Mouse (Mus musculus) pancreas, adult 10 weeks (tissue): ENCODE measurements around the gene Zbtb41. TPM values are rescaled to one million over a fixed set of nuclear protein-coding genes. Genes with fewer than 3 reads are reported as not detected.

ENCODE experiments used
- polyA plus RNA-seq: library from polyadenylated mRNA; stranded (reverse); fragments of 350-450 nt; fragmentation: Illumina TruSeq; extraction: RNeasy Lipid Tissue Mini Kit (QIAGEN cat#74804); gene quantifications from one replicate; pipeline ENCODE4 v1.2.3, GENCODE M21; 2015; ENCODE audit warnings: low read depth, low replicate concordance; ENCODE audit not compliant: insufficient read depth

Zbtb41 gene
- 2.3 TPM for polyA plus RNA-seq

GRCm38 (mm10) chr1:139421875-139422791 lies at the start of gene Zbtb41:
TSS of gene Zbtb41 (plus strand) at chr1:139422288.

GRCm38 (mm10) chr1:139376638-139377286 lies 45.3 kb upstream of the Zbtb41 start, which contains the start of gene Crb1:
TSS of gene Crb1 (minus strand) at chr1:139377100.

DNA sequence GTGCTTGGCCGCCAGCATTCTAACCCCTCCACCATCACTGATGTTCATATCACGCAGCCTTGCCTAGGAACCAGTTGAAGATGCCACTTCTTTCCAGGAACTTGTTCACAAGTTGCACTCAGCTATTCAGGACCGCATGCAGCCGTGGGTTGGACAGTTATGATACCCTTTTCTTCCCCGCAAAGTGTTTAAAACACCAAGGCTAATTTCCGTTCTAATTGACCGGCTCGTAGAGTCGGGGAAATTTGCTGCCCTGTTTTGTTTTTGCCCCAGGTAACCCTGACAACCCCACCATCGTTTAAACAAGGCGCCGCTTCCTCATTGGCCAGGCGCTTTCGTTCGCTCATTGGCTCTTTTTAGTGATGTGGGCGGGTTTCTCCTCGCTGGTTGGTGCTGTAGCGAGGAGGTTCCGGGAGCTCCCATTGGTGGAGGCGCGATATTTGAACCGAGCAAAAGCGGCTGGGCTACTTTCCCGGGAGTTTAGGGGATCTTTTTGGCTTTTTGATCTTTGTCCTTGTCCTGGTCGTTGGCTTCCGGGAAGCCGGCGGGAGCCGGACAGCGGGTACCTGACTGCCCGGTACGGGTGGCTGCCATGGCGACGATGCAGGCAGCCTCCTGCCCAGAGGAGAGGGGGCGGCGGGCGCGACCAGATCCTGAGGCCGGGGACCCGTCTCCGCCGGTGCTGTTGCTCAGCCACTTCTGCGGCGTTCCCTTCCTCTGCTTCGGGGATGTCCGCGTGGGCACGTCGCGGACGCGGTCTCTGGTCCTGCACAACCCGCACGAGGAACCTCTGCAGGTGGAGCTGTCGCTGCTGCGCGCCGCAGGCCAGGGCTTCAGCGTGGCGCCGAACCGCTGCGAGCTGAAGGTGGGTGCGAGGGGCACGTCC lies 32.5 kb downstream of the Zbtb41 start, which contains the start of gene Aspm:
Gene Aspm, plus strand, starts transcription at position 433 of the 886 bp plus-strand sequence.

DNA sequence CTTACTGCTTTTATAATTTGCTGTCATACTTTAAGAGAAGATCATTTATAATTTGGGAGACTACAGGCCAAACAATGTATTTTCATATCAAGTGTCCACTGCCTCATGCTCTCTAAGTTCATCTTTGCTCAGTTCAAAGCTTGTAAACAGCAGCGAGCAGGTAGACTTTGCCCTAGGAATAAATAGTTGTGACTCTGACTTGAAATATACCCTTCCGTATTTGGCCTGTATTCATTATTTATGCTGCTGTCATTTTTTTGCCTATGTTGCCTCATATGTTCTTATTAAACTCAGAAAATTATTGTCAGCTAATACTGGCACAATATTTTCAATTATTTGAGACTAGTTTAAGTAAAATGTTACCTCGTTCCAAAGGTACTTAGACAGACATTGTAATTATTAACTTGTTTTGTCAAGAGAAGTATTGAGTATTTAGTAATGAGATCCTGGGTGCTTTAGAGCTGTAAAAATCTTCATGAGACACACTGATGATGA lies 79.2 kb downstream of the Zbtb41 start, which contains the start of gene F13b:
Gene F13b, plus strand, starts transcription at position 445 of the 495 bp plus-strand sequence.

Other genes starting within 250 kb of the Zbtb41 start
- gene Crb1, start 45.2 kb upstream of the Zbtb41 start, polyA plus RNA-seq = 0.30 TPM
- not detected for gene Aspm, start 32.5 kb downstream of the Zbtb41 start, polyA plus RNA-seq
- gene F13b, start 79.4 kb downstream of the Zbtb41 start, polyA plus RNA-seq = not detected
- gene Cfhr1, start 138.0 kb downstream of the Zbtb41 start, polyA plus RNA-seq = not detected